Mouse (Mus musculus) embryonic facial prominence, embryonic 15.5 days (tissue): ENCODE measurements around the gene Apol10a. TPM values are rescaled to one million over a fixed set of nuclear protein-coding genes. Genes with fewer than 3 reads are reported as not detected.
"Not testable (repeated sequence)": the region's sequence is repeated elsewhere in the genome, so short reads cannot be mapped to it uniquely, and the experiment has no call there.

Experiments used
- ATAC-seq: fragments of 200-750 bp; cut with Nextera tagmentation; 2 replicates; pipeline ENCODE4 v1.8.0; 2017; ENCODE audit warnings: low read depth, moderate TSS enrichment; ENCODE audit not compliant: insufficient number of reproducible peaks, low FRiP score, low TSS enrichment
- H3K27ac ChIP-seq: fragments of 300-500 bp; sonication (generic); replicated peaks from 2 replicates; pipeline ENCODE4 v1.5.1; 2015; ENCODE audit warnings: mild to moderate bottlenecking, inconsistent platforms
- H3K27me3 ChIP-seq: fragments of 300-500 bp; sonication (generic); 2 replicates; pipeline ENCODE4 v1.6.1; 2015; ENCODE audit warnings: inconsistent platforms
- H3K36me3 ChIP-seq: fragments of 300-500 bp; sonication (generic); 2 replicates; pipeline ENCODE4 v1.6.1; 2015; ENCODE audit warnings: mild to moderate bottlenecking, inconsistent platforms
- H3K4me1 ChIP-seq: fragments of 300-500 bp; sonication (generic); 2 replicates; pipeline ENCODE4 v1.6.1; 2015; ENCODE audit warnings: inconsistent platforms
- H3K4me2 ChIP-seq: fragments of 300-500 bp; sonication (generic); replicated peaks from 2 replicates; pipeline ENCODE4 v1.6.1; 2015; ENCODE audit warnings: mild to moderate bottlenecking, inconsistent platforms
- H3K4me3 ChIP-seq: fragments of 300-500 bp; sonication (generic); replicated peaks from 2 replicates; pipeline ENCODE4 v1.5.1; 2015; ENCODE audit warnings: mild to moderate bottlenecking, inconsistent platforms
- H3K9ac ChIP-seq: fragments of 300-500 bp; sonication (generic); 2 replicates; pipeline ENCODE4 v1.6.1; 2015; ENCODE audit warnings: inconsistent platforms
- H3K9me3 ChIP-seq: fragments of 300-500 bp; sonication (generic); replicated peaks from 2 replicates; pipeline ENCODE4 v1.6.1; 2016; ENCODE audit warnings: inconsistent platforms
- WGBS: fragments of 180-500 bp; shearing (Covaris S2); methylation state at CpG from one replicate; pipeline ENCODE4 v1.1.7; 2015; 5-methylcytosine and 5-hydroxymethylcytosine counted together
- polyA plus RNA-seq: library from polyadenylated mRNA; unstranded; fragments of >200 nt; fragmentation: Nextera tagmentation; extraction: Ambion mirVana; gene quantifications from 2 replicates; pipeline ENCODE4 v1.2.1, GENCODE M21; 2015

Apol10a gene
- 0.05 and 0.20 TPM in 2 replicates for polyA plus RNA-seq

DNA sequence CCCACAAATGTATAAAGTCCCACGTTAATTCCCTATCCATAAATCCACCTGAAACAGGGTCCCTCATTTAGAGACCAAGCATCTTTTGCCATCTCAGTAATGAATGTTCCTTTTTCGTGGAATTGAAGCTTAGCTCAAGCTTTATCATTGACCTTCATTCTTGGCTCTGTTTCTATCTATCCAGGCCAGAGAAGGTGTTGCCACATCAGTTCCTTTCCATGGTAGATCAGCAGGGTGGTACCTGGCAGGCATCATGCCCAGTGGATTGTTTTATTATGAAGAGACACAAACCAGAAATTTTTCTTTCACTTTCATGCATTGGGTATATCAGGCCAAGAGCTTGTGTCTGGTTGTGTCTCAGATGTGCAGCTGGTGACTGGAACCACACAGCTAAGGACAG lies at the start of gene Apol10a:
Gene Apol10a, plus strand, starts transcription at position 355 of the 400 bp plus-strand sequence.
- H3K9me3 ChIP-seq, H3K27me3 ChIP-seq, H3K9ac ChIP-seq, H3K4me2 ChIP-seq, H3K36me3 ChIP-seq, ATAC-seq, H3K27ac ChIP-seq, H3K4me3 ChIP-seq, H3K4me1 ChIP-seq: not testable (repeated sequence)
- 75% methylated on average over 2 of the region's 2 CpGs for WGBS

DNA sequence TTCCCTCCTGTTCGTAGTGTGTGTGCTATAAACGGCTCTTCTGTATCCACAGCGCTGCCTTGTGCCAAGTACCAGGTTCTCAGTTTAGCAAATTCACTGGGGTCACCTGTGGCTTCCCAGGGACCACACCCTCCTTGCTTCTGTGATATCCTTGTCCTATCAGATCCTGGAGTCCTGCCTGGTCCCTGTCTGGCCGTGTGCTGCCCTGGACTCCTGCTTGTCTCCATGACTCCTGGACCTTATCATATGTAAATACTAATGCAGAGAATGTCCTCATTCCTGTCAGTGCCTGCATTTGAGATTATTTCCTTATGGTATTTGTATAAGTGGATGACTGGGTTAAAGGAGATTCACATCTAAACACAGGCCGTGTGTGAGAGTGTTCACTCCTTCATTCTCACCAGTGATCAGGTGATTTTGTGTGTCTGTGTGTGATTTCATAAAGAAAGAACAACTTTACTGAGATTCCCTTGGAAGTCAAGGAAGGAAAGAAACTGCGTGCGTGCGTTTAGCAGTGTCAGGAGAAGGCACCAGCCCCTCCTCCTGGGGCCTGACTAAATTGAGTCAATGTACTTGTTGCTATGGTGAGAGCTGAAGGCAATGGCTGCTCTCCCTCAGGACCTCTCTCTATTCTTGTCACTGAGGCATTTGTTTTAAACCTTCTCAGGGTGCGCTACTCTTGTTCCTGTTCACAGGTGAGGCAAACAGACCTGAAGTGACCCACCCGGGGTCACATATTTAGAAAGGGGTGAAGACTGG lies 48.0 kb upstream of the Apol10a start:
- not testable (repeated sequence) for H3K4me1 ChIP-seq, H3K4me3 ChIP-seq, H3K4me2 ChIP-seq, H3K36me3 ChIP-seq, H3K27me3 ChIP-seq, H3K9me3 ChIP-seq, ATAC-seq, H3K27ac ChIP-seq, H3K9ac ChIP-seq
- 68% methylated on average over 9 of the region's 10 CpGs for WGBS

DNA sequence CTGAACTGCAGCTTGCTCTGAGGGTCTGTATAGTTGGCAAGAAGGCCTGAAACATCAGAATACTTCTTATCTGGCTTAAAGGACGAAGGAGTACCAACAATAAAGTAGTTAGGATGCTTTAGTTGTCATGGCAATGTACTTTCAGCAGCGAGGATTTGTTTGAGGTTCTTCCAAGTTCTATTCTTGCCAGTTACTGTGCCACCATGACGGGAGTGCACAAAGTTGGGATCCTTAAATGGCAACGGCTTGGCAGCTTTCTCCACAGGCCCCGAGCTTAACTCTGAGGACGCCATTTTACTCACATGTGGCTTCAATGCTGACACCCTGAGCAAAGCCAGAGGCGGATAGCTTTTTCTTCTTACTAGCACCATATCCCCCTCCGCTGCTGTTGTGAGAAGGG lies 32.1 kb upstream of the Apol10a start:
- 69% methylated on average over 8 of the region's 8 CpGs for WGBS
- H3K4me3 ChIP-seq, H3K27me3 ChIP-seq, H3K4me1 ChIP-seq, H3K27ac ChIP-seq, H3K4me2 ChIP-seq, H3K36me3 ChIP-seq, ATAC-seq, H3K9me3 ChIP-seq, H3K9ac ChIP-seq: not testable (repeated sequence)

DNA sequence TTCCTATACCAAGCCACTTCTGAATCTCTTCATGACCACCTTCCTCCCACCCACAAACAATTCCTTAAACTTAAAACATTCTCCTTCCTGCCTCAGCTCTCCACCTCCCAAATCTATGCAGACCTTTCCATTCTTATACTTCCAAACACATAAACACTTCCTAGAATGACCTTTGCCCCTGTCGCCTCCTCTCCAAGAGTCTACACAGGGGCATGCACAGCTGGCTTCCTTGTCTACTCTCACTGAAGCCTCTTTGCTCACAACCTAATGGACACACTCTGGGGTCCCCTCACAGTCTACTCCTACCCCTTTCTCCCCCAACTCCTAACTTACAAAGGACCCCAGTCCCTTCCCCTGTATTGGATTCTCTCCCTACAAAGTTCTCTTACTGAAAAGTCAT lies 31.2 kb upstream of the Apol10a start:
- not testable (repeated sequence) for H3K9me3 ChIP-seq, H3K4me1 ChIP-seq, H3K9ac ChIP-seq, H3K27me3 ChIP-seq, H3K36me3 ChIP-seq, H3K4me3 ChIP-seq, H3K4me2 ChIP-seq, ATAC-seq, H3K27ac ChIP-seq
- WGBS = 90% methylated on average over 1 of the region's 1 CpGs

DNA sequence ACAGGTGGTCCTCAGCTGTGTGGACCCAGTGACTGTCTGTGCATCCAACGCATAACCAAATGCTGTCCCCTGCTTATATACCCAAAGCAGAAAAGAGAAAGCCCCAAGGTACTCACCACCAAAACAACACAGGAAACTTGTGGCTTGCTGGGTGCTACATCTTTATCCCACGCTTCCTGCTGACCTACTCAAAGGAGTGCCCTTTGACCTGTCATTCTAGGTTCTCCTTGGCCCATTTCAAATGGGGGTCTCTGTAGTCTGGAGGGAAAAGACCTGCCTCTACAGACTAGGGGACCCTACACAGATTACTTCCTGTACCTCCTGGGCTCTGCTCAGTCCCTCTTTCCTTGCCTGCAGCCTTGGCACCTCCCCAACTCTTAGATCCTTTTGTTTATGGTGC lies 29.5 kb upstream of the Apol10a start, which contains the start of gene Apol7b:
Gene Apol7b, minus strand, starts transcription at position 101 of the 400 bp plus-strand sequence.
- ATAC-seq, H3K4me1 ChIP-seq, H3K27ac ChIP-seq, H3K9me3 ChIP-seq, H3K4me3 ChIP-seq, H3K4me2 ChIP-seq, H3K36me3 ChIP-seq, H3K27me3 ChIP-seq, H3K9ac ChIP-seq: not testable (repeated sequence)
- WGBS = 91% methylated on average over 2 of the region's 2 CpGs

DNA sequence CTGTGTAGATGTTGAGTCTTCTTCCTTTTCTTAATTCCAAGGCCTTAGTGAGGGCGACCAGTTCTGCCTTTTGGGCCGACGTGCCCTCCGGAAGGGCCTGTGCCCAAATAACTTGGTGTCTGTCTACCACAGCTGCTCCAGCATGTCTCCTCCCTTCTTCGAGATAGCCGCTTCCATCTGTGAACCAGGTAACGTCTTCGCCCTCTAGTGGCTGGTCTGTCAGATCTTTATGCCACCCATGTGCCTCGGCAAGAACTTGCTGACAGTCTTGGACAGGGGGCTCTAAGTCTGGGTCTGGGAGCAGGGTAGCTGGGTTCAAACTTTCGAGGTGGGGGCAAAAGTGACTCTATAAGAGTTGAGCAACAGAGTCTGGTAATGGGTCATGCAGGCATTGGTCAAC lies 26.9 kb upstream of the Apol10a start:
- ATAC-seq, H3K9ac ChIP-seq, H3K4me1 ChIP-seq, H3K9me3 ChIP-seq, H3K4me2 ChIP-seq, H3K27me3 ChIP-seq, H3K4me3 ChIP-seq, H3K27ac ChIP-seq, H3K36me3 ChIP-seq: not testable (repeated sequence)
- 50% methylated on average over 10 of the region's 10 CpGs for WGBS

DNA sequence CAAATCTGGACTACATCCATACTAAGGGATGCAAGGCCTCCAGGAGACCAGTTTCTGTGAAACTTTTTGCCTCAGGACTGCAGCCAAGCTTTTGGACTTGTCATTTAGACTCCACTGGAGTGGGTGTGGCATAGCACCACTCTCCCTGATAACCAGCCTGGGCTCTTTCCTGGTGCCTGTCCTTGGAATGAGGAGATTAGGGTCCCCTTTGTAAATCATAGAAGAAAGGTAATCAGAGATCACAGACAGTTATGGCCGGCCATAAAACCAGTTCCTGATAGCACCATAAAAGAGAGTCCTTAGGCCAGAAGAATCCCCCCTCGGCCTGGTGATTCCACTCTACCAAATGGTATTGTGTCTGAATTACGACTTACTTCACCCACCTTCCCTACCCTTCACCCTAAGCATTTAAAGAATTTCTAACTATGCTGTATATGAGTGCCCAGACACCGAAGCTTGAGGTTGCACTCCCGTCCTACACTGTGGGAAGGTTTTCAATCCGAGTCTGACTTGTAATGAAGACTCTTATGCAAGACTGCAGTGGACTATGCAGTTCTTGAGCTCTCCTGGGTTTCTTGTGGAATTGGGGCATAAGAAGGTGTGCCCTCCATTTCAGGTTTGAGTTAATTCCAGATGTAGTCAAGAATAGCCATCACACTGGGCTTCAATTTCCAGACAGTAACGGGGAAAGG lies 2.0 kb upstream of the Apol10a start:
- ATAC-seq, H3K4me1 ChIP-seq, H3K9ac ChIP-seq, H3K4me3 ChIP-seq, H3K9me3 ChIP-seq, H3K27me3 ChIP-seq, H3K36me3 ChIP-seq, H3K4me2 ChIP-seq, H3K27ac ChIP-seq: not testable (repeated sequence)
- 83% methylated on average over 7 of the region's 7 CpGs for WGBS

DNA sequence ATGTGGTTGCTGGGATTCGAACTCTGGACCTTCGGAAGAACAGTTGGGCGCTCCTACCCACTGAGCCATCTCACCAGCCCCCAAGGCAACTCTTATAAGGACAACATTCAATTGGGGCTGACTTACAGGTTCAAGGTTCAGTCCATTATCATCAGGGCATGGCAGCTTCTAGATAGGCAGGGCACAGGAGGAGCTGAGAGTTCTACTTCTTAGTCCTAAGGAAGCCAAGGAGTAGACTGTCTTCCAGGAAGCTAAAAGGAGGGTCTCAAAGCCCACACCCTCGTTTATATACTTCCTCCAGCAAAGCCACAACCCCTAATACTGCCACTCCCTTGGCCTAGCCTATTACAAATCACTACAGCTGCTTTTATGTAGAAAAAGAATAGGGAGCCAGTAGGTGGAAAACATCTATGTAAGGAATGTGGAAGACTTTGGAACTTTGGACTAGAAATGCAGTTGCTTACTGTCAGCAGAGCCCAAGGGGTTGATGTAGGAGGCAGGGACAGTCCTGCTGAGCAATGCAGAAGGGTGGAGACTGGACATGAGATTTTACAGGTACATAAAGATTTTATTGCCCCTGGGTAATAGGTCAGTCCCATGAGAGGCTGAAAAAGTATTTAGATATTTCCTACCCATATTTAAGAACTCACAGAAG lies 5.4 kb downstream of the Apol10a start:
- H3K4me3 ChIP-seq = no peak overlapping the region
- H3K9me3 ChIP-seq = no peaks in the 10 kb centered on the region
- no peak overlapping the region for H3K4me2 ChIP-seq
- ATAC-seq = no peak
- no peak overlapping the region for H3K27ac ChIP-seq
- H3K27me3 ChIP-seq = no peaks in the 10 kb centered on the region
- H3K36me3 ChIP-seq = no peaks in the 10 kb centered on the region
- 69% methylated on average over 4 of the region's 4 CpGs for WGBS
- H3K4me1 ChIP-seq = no peaks in the 10 kb centered on the region
- H3K9ac ChIP-seq = no peak overlapping the region

DNA sequence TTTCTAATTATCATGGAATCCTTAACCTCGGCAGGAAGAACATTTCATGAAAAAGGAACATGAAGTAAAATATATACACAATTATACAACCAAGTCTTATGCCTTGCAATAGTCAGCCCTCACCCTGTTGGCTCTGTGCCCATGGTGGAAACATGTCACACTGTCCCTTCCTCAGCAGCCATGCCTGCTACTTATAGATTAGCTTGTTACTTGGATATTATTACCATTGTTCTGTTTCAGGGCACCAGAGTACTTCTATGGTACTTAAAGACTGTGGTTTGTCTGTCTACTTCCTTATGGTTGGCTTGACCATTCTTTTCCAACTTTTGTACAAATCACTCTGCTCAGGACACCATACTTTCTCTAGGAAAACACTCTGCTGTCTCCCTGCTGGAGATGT lies 16.3 kb downstream of the Apol10a start:
- H3K27me3 ChIP-seq, ATAC-seq, H3K9me3 ChIP-seq, H3K4me1 ChIP-seq, H3K4me3 ChIP-seq, H3K9ac ChIP-seq, H3K27ac ChIP-seq, H3K4me2 ChIP-seq, H3K36me3 ChIP-seq: not testable (repeated sequence)
- WGBS = no CpG with 5 or more reads among the region's 1 CpGs

DNA sequence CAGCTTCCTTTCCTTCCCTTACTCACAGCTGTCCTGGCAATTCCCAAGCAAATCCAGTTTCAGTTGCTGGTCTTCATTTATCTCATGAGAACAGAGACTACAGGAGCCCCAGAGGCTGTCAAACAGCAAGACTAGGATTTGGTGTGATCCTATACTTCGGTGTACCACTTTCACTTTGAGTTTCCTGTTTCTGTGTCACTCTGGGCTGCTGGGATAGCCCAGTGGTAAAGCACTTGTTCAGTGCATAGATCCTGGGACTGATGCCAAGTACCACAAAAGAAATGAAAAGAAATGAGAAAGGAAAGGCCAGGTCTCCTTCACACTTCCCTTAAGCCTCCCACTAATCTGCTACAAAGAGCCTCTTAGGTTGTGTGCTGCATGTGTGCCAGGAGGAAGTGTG lies 17.8 kb downstream of the Apol10a start:
- not testable (repeated sequence) for H3K27me3 ChIP-seq, H3K27ac ChIP-seq, H3K4me2 ChIP-seq, H3K4me1 ChIP-seq, ATAC-seq, H3K36me3 ChIP-seq, H3K4me3 ChIP-seq, H3K9ac ChIP-seq, H3K9me3 ChIP-seq
- 56% methylated on average over 1 of the region's 1 CpGs for WGBS

DNA sequence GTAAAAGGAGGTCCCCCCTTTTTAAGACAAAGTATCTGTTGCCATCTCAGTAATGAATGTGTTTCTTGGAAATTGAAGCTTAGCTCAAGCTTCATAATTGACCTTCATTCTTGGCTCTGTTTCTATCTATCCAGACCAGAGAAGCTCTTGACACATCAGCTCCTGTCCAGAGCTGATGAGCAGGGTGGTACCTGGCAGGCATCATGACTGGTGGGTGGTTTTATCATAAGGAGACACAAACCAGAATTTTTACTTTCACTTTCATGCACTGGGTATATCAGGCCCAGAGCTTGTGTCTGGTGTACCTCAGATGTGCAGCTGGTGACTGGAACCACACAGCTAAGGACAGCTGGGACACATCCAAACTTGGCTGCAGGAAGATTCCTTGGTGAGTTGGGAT lies 31.1 kb downstream of the Apol10a start, which contains the start of gene Apol11a:
Gene Apol11a, plus strand, starts transcription at position 306 of the 400 bp plus-strand sequence.
- not testable (repeated sequence) for H3K4me3 ChIP-seq, H3K9ac ChIP-seq, H3K36me3 ChIP-seq, H3K27ac ChIP-seq, H3K4me1 ChIP-seq, H3K9me3 ChIP-seq, H3K27me3 ChIP-seq, H3K4me2 ChIP-seq, ATAC-seq
